Mouse (Mus musculus) heart, postnatal 10 days (tissue): Measurements from ENCODE around the gene Pex11b. TPM values are rescaled to one million over a fixed set of nuclear protein-coding genes. Genes with fewer than 3 reads are reported as not detected.
"Not testable (repeated sequence)": the region's sequence is repeated elsewhere in the genome, so short reads cannot be mapped to it uniquely, and the experiment has no call there.

Experiments used
- DNase-seq, 2 experiments: peaks; one replicate each; pipeline ENCODE4 v3.0.0; 2021
- intact Hi-C: fragments of 180-260 bp; cut with DNase I; formaldehyde crosslinking; loops from one replicate; pipeline ENCODE4 v1.15.1; 2025
- total RNA-seq, 2 experiments: library from RNA; stranded (reverse); gene quantifications; 2 replicates each; pipeline ENCODE4 v1.2.3; 2021

Gene Pex11b
- total RNA-seq = 10 to 100 TPM; 30.3 to 35.3 TPM

- intact Hi-C loops = loop anchor here (2.0 to 5.0 kb wide), 2 partner anchors 32 to 62 kb away; partner anchors contain the start of gene Pias3
- peak; percentile 94 for DNase-seq
Observed at GRCm38 (mm10) chr3:96634928-96635879, at the start of gene Pex11b, which contains the start of gene Gm42957. Gene Pex11b (plus strand): TSS chr3:96635376. Gene Gm42957 (plus strand): TSS chr3:96635474.

GRCm38 (mm10) chr3:96590657-96591056 lies 44.5 kb upstream of the Pex11b start:
- intact Hi-C loops = no loop called here
- DNase-seq = no peak

- DNase-seq = peak in 1 of 2 experiments; percentile 50
- intact Hi-C loops = no loop called here
Observed at GRCm38 (mm10) chr3:96593374-96593773, 41.8 kb upstream of the Pex11b start.

- intact Hi-C loops = no loop called here
- DNase-seq = peak; percentile 96 to 97
Observed at GRCm38 (mm10) chr3:96593790-96594560, 41.2 kb upstream of the Pex11b start, which contains the start of gene Polr3gl. Gene Polr3gl (minus strand): TSS chr3:96594181.

GRCm38 (mm10) chr3:96594851-96595250 lies 40.3 kb upstream of the Pex11b start:
- no peak for DNase-seq
- intact Hi-C loops = no loop called here

- DNase-seq = no peak
- intact Hi-C loops = no loop called here
Observed at GRCm38 (mm10) chr3:96595661-96596060, 39.5 kb upstream of the Pex11b start.

- peak; percentile 72 to 77 for DNase-seq
- intact Hi-C loops = no loop called here
Observed at GRCm38 (mm10) chr3:96596228-96596707, 38.9 kb upstream of the Pex11b start, which contains the start of gene Ankrd34a. Gene Ankrd34a (plus strand): TSS chr3:96596636.

GRCm38 (mm10) chr3:96596855-96597254 lies 38.3 kb upstream of the Pex11b start:
- DNase-seq = peak in 1 of 2 experiments; percentile 16
- intact Hi-C loops = no loop called here

- intact Hi-C loops = no loop called here
- DNase-seq = peak; percentile 49 to 54
Observed at GRCm38 (mm10) chr3:96597435-96597891, 37.7 kb upstream of the Pex11b start.

- peak; percentile 83 to 87 for DNase-seq
- intact Hi-C loops = no loop called here
Observed at GRCm38 (mm10) chr3:96598156-96599068, 36.8 kb upstream of the Pex11b start.

- peak in 1 of 2 experiments; percentile 11 for DNase-seq
- intact Hi-C loops = no loop called here
Observed at GRCm38 (mm10) chr3:96599069-96599393, 36.1 kb upstream of the Pex11b start.

- intact Hi-C loops = no loop called here
- DNase-seq = no peak
Observed at GRCm38 (mm10) chr3:96599411-96599810, 35.8 kb upstream of the Pex11b start.

- DNase-seq = peak; percentile 97 to 98
- intact Hi-C loops = no loop called here
Observed at GRCm38 (mm10) chr3:96600639-96601250, 34.4 kb upstream of the Pex11b start, which contains the start of gene Lix1l. Gene Lix1l (plus strand): TSS chr3:96601149.

GRCm38 (mm10) chr3:96601251-96601787 lies 33.9 kb upstream of the Pex11b start:
- intact Hi-C loops = no loop called here
- peak; percentile 88 to 90 for DNase-seq

- DNase-seq = peak; percentile 68 to 74
- intact Hi-C loops = loop anchor here (2.0 kb wide), 1 partner anchor 33 kb away; the partner anchor contains the start of genes Gm42957 and Pex11b
Observed at GRCm38 (mm10) chr3:96601941-96602703, 33.1 kb upstream of the Pex11b start.

- no peak for DNase-seq
- intact Hi-C loops = loop anchor here (2.0 kb wide), 1 partner anchor 32 kb away; the partner anchor contains the start of genes Gm42957 and Pex11b
Observed at GRCm38 (mm10) chr3:96602704-96603084, 32.5 kb upstream of the Pex11b start.

GRCm38 (mm10) chr3:96603311-96603710 lies 31.9 kb upstream of the Pex11b start:
- peak; percentile 46 to 53 for DNase-seq
- intact Hi-C loops = loop anchor here (2.0 kb wide), 1 partner anchor 31 kb away; the partner anchor contains the start of genes Gm42957 and Pex11b

GRCm38 (mm10) chr3:96606007-96606406 lies 29.2 kb upstream of the Pex11b start:
- intact Hi-C loops, DNase-seq: not testable (repeated sequence)
